Mouse (Mus musculus): ENCODE measurements around the gene Cd2ap.
"Not testable (repeated sequence)": the region's sequence is repeated elsewhere in the genome, so short reads cannot be mapped to it uniquely, and the experiment has no call there.

Gene Cd2ap

GRCm38 (mm10) chr17:42876001-42876903 is at the start of gene Cd2ap:
TSS of gene Cd2ap (minus strand) at chr17:42876665.
- peak; percentile 75 for DNase-seq (ENCODE audit: low read depth, low spot score)

GRCm38 (mm10) chr17:42924731-42925130 is 48.3 kb upstream of the Cd2ap start:
- DNase-seq (ENCODE audit: low read depth, low spot score), result no peak

GRCm38 (mm10) chr17:42918810-42919209 is 42.3 kb upstream of the Cd2ap start:
- DNase-seq (ENCODE audit: low read depth, low spot score), result no peak

DNA sequence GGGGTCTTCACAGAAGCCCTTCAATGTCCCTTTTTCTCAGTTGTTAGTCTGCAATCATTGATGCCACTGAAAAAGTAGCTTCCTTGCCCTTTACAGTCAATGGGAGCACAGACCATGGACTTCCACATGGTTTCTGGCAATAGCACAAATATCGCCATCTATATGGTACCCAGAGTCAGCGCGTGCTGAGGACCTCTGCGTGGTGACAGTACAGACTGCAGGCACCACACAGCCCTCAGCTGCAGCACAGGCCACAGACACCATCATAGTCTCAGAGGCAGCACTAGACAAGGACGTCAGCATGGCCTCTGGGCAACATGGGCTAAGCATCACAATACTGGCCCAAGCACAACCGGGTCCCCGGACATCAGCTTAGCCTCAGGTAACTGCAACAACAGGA is 38.3 kb upstream of the Cd2ap start:
- DNase-seq (ENCODE audit: low read depth, low spot score), result no peak

DNA sequence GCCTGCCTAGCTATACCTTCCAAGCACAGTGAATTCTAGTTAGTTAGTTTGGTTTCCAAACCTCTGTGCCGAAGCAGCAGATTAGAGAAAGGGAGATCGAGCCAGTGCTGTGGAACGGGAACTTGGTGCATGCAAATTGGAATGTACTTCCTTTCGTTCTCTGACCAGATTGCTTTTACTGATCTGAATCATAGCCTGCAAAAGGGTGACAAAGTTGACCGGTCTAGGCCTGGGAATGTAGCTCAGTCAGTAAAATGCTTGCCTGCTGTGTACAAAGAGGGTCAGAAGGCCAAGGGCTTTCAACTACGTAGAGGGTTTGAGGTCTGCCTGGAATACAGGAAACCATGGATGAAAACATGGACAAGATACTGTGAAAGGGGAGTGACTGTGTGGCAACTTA is 35.7 kb upstream of the Cd2ap start:
- no peak for DNase-seq (ENCODE audit: low read depth, low spot score)

GRCm38 (mm10) chr17:42910476-42910875 is 34.0 kb upstream of the Cd2ap start:
- DNase-seq (ENCODE audit: low read depth, low spot score), result no peak

DNA sequence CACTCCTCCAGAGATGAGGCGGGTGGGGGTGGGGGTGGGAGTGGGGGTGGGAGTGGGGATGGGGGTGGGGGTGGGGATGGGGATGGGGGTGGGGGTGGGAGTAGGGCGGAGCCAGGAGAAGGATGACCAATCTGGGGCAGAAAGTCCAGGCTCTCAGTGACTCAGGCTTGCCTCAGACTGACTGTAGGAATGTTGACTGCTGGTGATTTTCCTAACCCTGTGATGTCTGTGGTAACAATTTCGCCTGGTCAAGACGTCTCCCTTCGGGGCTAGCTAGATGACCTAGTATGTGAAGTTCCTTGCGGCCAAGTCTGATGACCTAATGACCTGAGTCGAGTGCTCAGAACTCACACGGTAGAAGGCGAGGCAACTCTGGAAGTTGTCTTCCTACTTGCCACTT is 32.9 kb upstream of the Cd2ap start:
- no peak for DNase-seq (ENCODE audit: low read depth, low spot score)

GRCm38 (mm10) chr17:42908744-42909370 is 32.4 kb upstream of the Cd2ap start:
- no peak for DNase-seq (ENCODE audit: low read depth, low spot score)

- DNase-seq (ENCODE audit: low read depth, low spot score), result no peak
Observed at GRCm38 (mm10) chr17:42908136-42908535, 31.7 kb upstream of the Cd2ap start.

GRCm38 (mm10) chr17:42906456-42906855 is 30.0 kb upstream of the Cd2ap start:
- not testable (repeated sequence) for DNase-seq (ENCODE audit: low read depth, low spot score)

GRCm38 (mm10) chr17:42905919-42906318 is 29.5 kb upstream of the Cd2ap start:
- no peak for DNase-seq (ENCODE audit: low read depth, low spot score)

GRCm38 (mm10) chr17:42900795-42901194 is 24.3 kb upstream of the Cd2ap start:
- no peak for DNase-seq (ENCODE audit: low read depth, low spot score)

GRCm38 (mm10) chr17:42887282-42887707 is 10.8 kb upstream of the Cd2ap start:
- no peak for DNase-seq (ENCODE audit: low read depth, low spot score)

- DNase-seq (ENCODE audit: low read depth, low spot score), result no peak
Observed at GRCm38 (mm10) chr17:42885091-42885501, 8.6 kb upstream of the Cd2ap start.

- DNase-seq (ENCODE audit: low read depth, low spot score), result no peak
Observed at GRCm38 (mm10) chr17:42884382-42884781, 7.9 kb upstream of the Cd2ap start.

DNA sequence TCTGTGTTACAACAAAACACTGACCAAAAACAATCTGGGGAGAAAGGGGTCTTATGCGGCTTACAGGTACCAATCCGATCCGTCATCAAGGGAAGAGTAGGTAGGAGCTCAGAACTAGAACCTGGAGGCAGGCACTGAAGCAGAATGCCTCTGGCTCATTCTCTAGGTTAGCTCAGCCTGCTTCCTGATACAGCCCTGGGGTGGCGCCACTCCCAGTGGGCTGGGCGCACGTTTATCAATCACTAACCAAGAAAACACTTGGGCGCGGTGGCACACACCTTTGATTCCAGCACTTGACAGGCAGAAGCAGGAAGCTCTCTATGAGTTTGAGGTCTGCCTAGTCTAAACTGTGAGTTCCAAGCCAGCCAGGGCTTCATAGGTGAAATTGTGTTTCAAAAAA is 7.3 kb upstream of the Cd2ap start:
- DNase-seq (ENCODE audit: low read depth, low spot score), result no peak

DNA sequence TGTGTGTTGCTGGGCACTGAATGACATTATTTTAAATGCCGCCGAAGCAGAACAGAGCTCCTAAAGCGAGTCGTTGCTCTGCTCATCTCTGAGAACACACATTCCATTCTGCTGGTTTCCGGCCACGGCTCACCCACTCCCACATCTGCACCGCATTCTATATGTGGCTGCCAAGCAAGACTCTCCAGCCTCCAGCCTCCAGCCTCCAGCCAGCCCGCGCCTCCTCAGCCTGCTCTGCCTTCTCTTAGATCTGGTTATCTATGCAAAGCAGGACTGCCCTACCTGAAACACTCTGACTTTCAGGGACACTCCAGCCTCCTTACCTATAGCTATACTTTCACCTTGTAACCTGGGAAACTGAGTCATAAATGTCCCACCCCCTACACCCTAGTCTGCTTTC is 6.8 kb upstream of the Cd2ap start:
- DNase-seq (ENCODE audit: low read depth, low spot score), result peak; percentile 43

- no peak for DNase-seq (ENCODE audit: low read depth, low spot score)
Observed at GRCm38 (mm10) chr17:42882873-42883272, 6.4 kb upstream of the Cd2ap start.

GRCm38 (mm10) chr17:42876904-42877425 is 500 bp upstream of the Cd2ap start:
- no peak for DNase-seq (ENCODE audit: low read depth, low spot score)

GRCm38 (mm10) chr17:42875571-42876000 is 879 bp downstream of the Cd2ap start:
- no peak for DNase-seq (ENCODE audit: low read depth, low spot score)

- DNase-seq (ENCODE audit: low read depth, low spot score), result no peak
Observed at GRCm38 (mm10) chr17:42875015-42875414, 1.4 kb downstream of the Cd2ap start.

DNA sequence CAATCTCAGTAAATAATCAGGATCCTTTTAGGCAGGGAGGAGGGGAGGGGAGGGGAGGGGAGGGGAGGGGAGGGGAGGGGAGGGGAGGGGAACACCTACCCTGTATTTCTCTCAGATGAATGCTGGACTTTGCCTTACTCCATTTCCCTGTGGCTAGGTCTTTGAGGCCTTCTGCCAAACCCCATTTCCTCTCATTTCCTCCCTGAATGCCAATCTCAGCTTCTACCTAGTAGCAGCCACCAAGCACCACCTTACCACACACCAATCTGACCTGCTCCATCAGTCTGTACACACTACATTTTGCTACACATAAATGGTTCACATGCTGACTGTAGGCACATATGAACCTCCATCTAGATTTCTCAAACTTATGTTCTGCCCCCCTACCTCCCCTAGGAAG is 6.0 kb downstream of the Cd2ap start:
- DNase-seq (ENCODE audit: low read depth, low spot score), result no peak

- DNase-seq (ENCODE audit: low read depth, low spot score), result no peak
Observed at GRCm38 (mm10) chr17:42863186-42863585, 13.3 kb downstream of the Cd2ap start.
